Mouse (Mus musculus): ENCODE data around the gene Atp2b2. TPM values are rescaled to one million over a fixed set of nuclear protein-coding genes. Genes with fewer than 3 reads are reported as not detected.

The Atp2b2 gene
- total RNA-seq, 4 experiments from 2014 or later, result 0.22 to 0.40 (median 0.34) TPM

- DNase-seq (ENCODE audit: low spot score in 2 of 2), result no peak
Measured at GRCm38 (mm10) chr6:113890858-113891213, 151.6 kb downstream of the Atp2b2 start.

- no peak for DNase-seq (ENCODE audit: low spot score in 2 of 2)
Measured at GRCm38 (mm10) chr6:113890023-113890857, 152.2 kb downstream of the Atp2b2 start.

GRCm38 (mm10) chr6:113889180-113889579, 153.2 kb downstream of the Atp2b2 start:
- DNase-seq (ENCODE audit: low spot score in 2 of 2), result no peak

GRCm38 (mm10) chr6:113886886-113887285, 155.5 kb downstream of the Atp2b2 start:
- no peak for DNase-seq (ENCODE audit: low spot score in 2 of 2)

GRCm38 (mm10) chr6:113884806-113885205, 157.6 kb downstream of the Atp2b2 start:
- no peak for DNase-seq (ENCODE audit: low spot score in 2 of 2)

- no peak for DNase-seq (ENCODE audit: low spot score in 2 of 2)
Measured at GRCm38 (mm10) chr6:113883225-113883624, 159.2 kb downstream of the Atp2b2 start.

GRCm38 (mm10) chr6:113882396-113882795, 160.0 kb downstream of the Atp2b2 start:
- no peak for DNase-seq (ENCODE audit: low spot score in 2 of 2)

GRCm38 (mm10) chr6:113881561-113882243, 160.7 kb downstream of the Atp2b2 start:
- no peak for DNase-seq (ENCODE audit: low spot score in 2 of 2)

GRCm38 (mm10) chr6:113879366-113879765, 163.0 kb downstream of the Atp2b2 start:
- DNase-seq (ENCODE audit: low spot score in 2 of 2), result no peak

- no peak for DNase-seq (ENCODE audit: low spot score in 2 of 2)
Measured at GRCm38 (mm10) chr6:113878510-113879128, 163.8 kb downstream of the Atp2b2 start.

- DNase-seq (ENCODE audit: low spot score in 2 of 2), result no peak
Measured at GRCm38 (mm10) chr6:113876585-113876984, 165.8 kb downstream of the Atp2b2 start.

- DNase-seq (ENCODE audit: low spot score in 2 of 2), result no peak
Measured at GRCm38 (mm10) chr6:113875201-113875600, 167.2 kb downstream of the Atp2b2 start.

- DNase-seq (ENCODE audit: low spot score in 2 of 2), result no peak
Measured at GRCm38 (mm10) chr6:113872654-113873053, 169.8 kb downstream of the Atp2b2 start.

GRCm38 (mm10) chr6:113870775-113871174, 171.6 kb downstream of the Atp2b2 start:
- DNase-seq (ENCODE audit: low spot score in 2 of 2), result no peak

GRCm38 (mm10) chr6:113868552-113868951, 173.9 kb downstream of the Atp2b2 start:
- no peak for DNase-seq (ENCODE audit: low spot score in 2 of 2)

- DNase-seq (ENCODE audit: low spot score in 2 of 2), result no peak
Measured at GRCm38 (mm10) chr6:113865699-113866098, 176.7 kb downstream of the Atp2b2 start.

GRCm38 (mm10) chr6:113864812-113865211, 177.6 kb downstream of the Atp2b2 start:
- no peak for DNase-seq (ENCODE audit: low spot score in 2 of 2)

GRCm38 (mm10) chr6:113862955-113863354, 179.5 kb downstream of the Atp2b2 start:
- DNase-seq (ENCODE audit: low spot score in 2 of 2), result no peak

GRCm38 (mm10) chr6:113861938-113862337, 180.5 kb downstream of the Atp2b2 start:
- DNase-seq (ENCODE audit: low spot score in 2 of 2), result no peak

- no peak for DNase-seq (ENCODE audit: low spot score in 2 of 2)
Measured at GRCm38 (mm10) chr6:113861375-113861770, 181.0 kb downstream of the Atp2b2 start.

GRCm38 (mm10) chr6:113860735-113861374, 181.6 kb downstream of the Atp2b2 start:
- DNase-seq (ENCODE audit: low spot score in 2 of 2), result peak; percentile 15 to 28
